Mouse (Mus musculus) left cerebral cortex, postnatal 25 days (tissue): ENCODE results near the gene Mdh2. TPM values are rescaled to one million over a fixed set of nuclear protein-coding genes. Genes with fewer than 3 reads are reported as not detected.

Source experiments
- DNase-seq, 2 experiments: peaks; one replicate each; pipeline ENCODE4 v3.0.0; 2022; ENCODE audit warnings: low spot score in 2 of 2, mixed read lengths in 1 of 2
- intact Hi-C: fragments of 180-260 bp; cut with DNase I; formaldehyde crosslinking; loops from one replicate; pipeline ENCODE4 v1.15.1; 2025
- total RNA-seq, 2 experiments: library from RNA; stranded (reverse); gene quantifications; 2 replicates each; pipeline ENCODE4 v1.2.3; 2021

The Mdh2 gene
- 100 to 1,000 TPM; 389 to 397 TPM for total RNA-seq

GRCm38 (mm10) chr5:135778471-135779445 lies at the start of gene Mdh2:
TSS of gene Mdh2 (plus strand) at chr5:135778480.
- peak; percentile 100 for DNase-seq
- intact Hi-C loops, result loop anchor here (5.0 kb wide), 1 partner anchor 386 kb away; the partner anchor contains the start of gene Pom121

- no peak for DNase-seq
- intact Hi-C loops, result no loop called here
Measured at GRCm38 (mm10) chr5:135729351-135729750, 48.9 kb upstream of the Mdh2 start.

GRCm38 (mm10) chr5:135730278-135730677 lies 48.0 kb upstream of the Mdh2 start:
- intact Hi-C loops, result no loop called here
- DNase-seq, result no peak

GRCm38 (mm10) chr5:135730916-135731315 lies 47.4 kb upstream of the Mdh2 start:
- DNase-seq, result no peak
- intact Hi-C loops, result no loop called here

GRCm38 (mm10) chr5:135731322-135731721 lies 47.0 kb upstream of the Mdh2 start:
- intact Hi-C loops, result no loop called here
- no peak for DNase-seq

- DNase-seq, result no peak
- intact Hi-C loops, result no loop called here
Measured at GRCm38 (mm10) chr5:135733071-135733470, 45.2 kb upstream of the Mdh2 start.

GRCm38 (mm10) chr5:135734057-135734680 lies 44.1 kb upstream of the Mdh2 start:
- intact Hi-C loops, result no loop called here

GRCm38 (mm10) chr5:135735741-135736140 lies 42.5 kb upstream of the Mdh2 start:
- intact Hi-C loops, result no loop called here
- DNase-seq, result no peak

More at GRCm38 (mm10) chr5:135734057-135734680, 44.1 kb upstream of the Mdh2 start:
- DNase-seq, result no peak

GRCm38 (mm10) chr5:135736544-135736943 lies 41.7 kb upstream of the Mdh2 start:
- intact Hi-C loops, result no loop called here
- DNase-seq, result no peak

GRCm38 (mm10) chr5:135737154-135737553 lies 41.1 kb upstream of the Mdh2 start:
- DNase-seq, result no peak
- intact Hi-C loops, result no loop called here

GRCm38 (mm10) chr5:135738266-135738665 lies 40.0 kb upstream of the Mdh2 start:
- no peak for DNase-seq
- intact Hi-C loops, result no loop called here

- no peak for DNase-seq
- intact Hi-C loops, result no loop called here
Measured at GRCm38 (mm10) chr5:135742156-135742555, 36.1 kb upstream of the Mdh2 start.

- DNase-seq, result no peak
- intact Hi-C loops, result no loop called here
Measured at GRCm38 (mm10) chr5:135742941-135743740, 35.1 kb upstream of the Mdh2 start.

GRCm38 (mm10) chr5:135743741-135744609 lies 34.3 kb upstream of the Mdh2 start, which contains the start of gene Tmem120a:
TSS of gene Tmem120a (minus strand) at chr5:135744448.
- peak; percentile 92 to 95 for DNase-seq
- intact Hi-C loops, result loop anchor here (2.0 kb wide), 1 partner anchor 55 kb away; no protein-coding TSS in a partner anchor

GRCm38 (mm10) chr5:135744742-135745141 lies 33.5 kb upstream of the Mdh2 start:
- DNase-seq, result no peak
- intact Hi-C loops, result loop anchor here (2.0 kb wide), 1 partner anchor 56 kb away; no protein-coding TSS in a partner anchor

- intact Hi-C loops, result no loop called here
- no peak for DNase-seq
Measured at GRCm38 (mm10) chr5:135751041-135751440, 27.2 kb upstream of the Mdh2 start.

GRCm38 (mm10) chr5:135751595-135751994 lies 26.7 kb upstream of the Mdh2 start:
- intact Hi-C loops, result no loop called here
- DNase-seq, result no peak

- no peak for DNase-seq
- intact Hi-C loops, result loop anchor here (2.0 to 5.0 kb wide), 3 partner anchors 131 to 365 kb away; no protein-coding TSS in a partner anchor
Measured at GRCm38 (mm10) chr5:135761881-135762280, 16.4 kb upstream of the Mdh2 start.

GRCm38 (mm10) chr5:135763526-135763925 lies 14.8 kb upstream of the Mdh2 start:
- intact Hi-C loops, result loop anchor here (1.0 to 5.0 kb wide), 4 partner anchors 133 to 366 kb away; no protein-coding TSS in a partner anchor
- DNase-seq, result peak; percentile 66 to 75
